Mouse (Mus musculus): Measurements from ENCODE around the gene Olfr1076. TPM values are rescaled to one million over a fixed set of nuclear protein-coding genes. Genes with fewer than 3 reads are reported as not detected.
A peak's percentile ranks its signal among the peaks of the same experiment; 100 is the strongest.
"Not testable (repeated sequence)": the region's sequence is repeated elsewhere in the genome, so short reads cannot be mapped to it uniquely, and the experiment has no call there.

Olfr1076 gene
- polyA plus RNA-seq (2014; fragmentation: Nextera tagmentation; extraction: Ambion mirVana) = not detected in 2 replicates

- DNase-seq (ENCODE audit: low spot score) (no peak), ATAC-seq (ENCODE audit: low read depth) (no peak)
- no peaks in the 10 kb centered on the region for H3K4me1 ChIP-seq (ENCODE audit: control insufficient read depth, insufficient read depth, low read length)
- no peak within 1 kb of the TSS for H3K4me2 ChIP-seq (ENCODE audit: low read depth, low read length)
- H3K9ac ChIP-seq (ENCODE audit: low read depth, low read length) = no peak within 1 kb of the TSS
- no peaks in the 10 kb centered on the region for H3K36me3 ChIP-seq (ENCODE audit: control insufficient read depth, insufficient read depth, low read length)
- no peaks in the 10 kb centered on the region for H3K27me3 ChIP-seq (replicated peaks; ENCODE audit: control insufficient read depth, insufficient read depth, low read length)
- no peak within 1 kb of the TSS for H3K27ac ChIP-seq (replicated peaks; ENCODE audit: low read depth, low read length)
- 93% methylated on average over 1 of the region's 1 CpGs for WGBS
- no peaks in the 10 kb centered on the region for H3K9me3 ChIP-seq (ENCODE audit: control insufficient read depth, low read length)
- no peak within 1 kb of the TSS for H3K4me3 ChIP-seq (ENCODE audit: low read depth, low read length)
Observed at GRCm38 (mm10) chr2:86508161-86508560, at the start of gene Olfr1076. TSS of gene Olfr1076 (plus strand) at chr2:86508461.

- DNase-seq (ENCODE audit: low spot score) (no peak), ATAC-seq (ENCODE audit: low read depth) (no peak)
- H3K27me3 ChIP-seq (replicated peaks; ENCODE audit: control insufficient read depth, insufficient read depth, low read length) = no peaks in the 10 kb centered on the region
- H3K9me3 ChIP-seq (ENCODE audit: control insufficient read depth, low read length) = no peaks in the 10 kb centered on the region
- no peak overlapping the region for H3K4me2 ChIP-seq (ENCODE audit: low read depth, low read length)
- H3K9ac ChIP-seq (ENCODE audit: low read depth, low read length) = no peak overlapping the region
- WGBS = 58% methylated on average over 1 of the region's 1 CpGs
- H3K4me1 ChIP-seq (ENCODE audit: control insufficient read depth, insufficient read depth, low read length) = no peaks in the 10 kb centered on the region
- H3K4me3 ChIP-seq (ENCODE audit: low read depth, low read length) = no peak overlapping the region
- no peak overlapping the region for H3K27ac ChIP-seq (replicated peaks; ENCODE audit: low read depth, low read length)
- no peaks in the 10 kb centered on the region for H3K36me3 ChIP-seq (ENCODE audit: control insufficient read depth, insufficient read depth, low read length)
Observed at GRCm38 (mm10) chr2:86460434-86460833, 47.8 kb upstream of the Olfr1076 start.

- H3K4me1 ChIP-seq (ENCODE audit: control insufficient read depth, insufficient read depth, low read length) = no peaks in the 10 kb centered on the region
- peak overlapping the region; percentile 26; the same call in 1 of the 2 replicates for H3K4me2 ChIP-seq (ENCODE audit: low read depth, low read length)
- H3K27ac ChIP-seq (replicated peaks; ENCODE audit: low read depth, low read length) = no peak overlapping the region
- WGBS = 31% methylated on average over 10 of the region's 10 CpGs
- no peak for ATAC-seq (ENCODE audit: low read depth)
- 0 out of 2 replicates have a peak overlapping the region, but pooled peaks have one; percentile 5 for H3K9ac ChIP-seq (ENCODE audit: low read depth, low read length)
- no peak overlapping the region for H3K4me3 ChIP-seq (ENCODE audit: low read depth, low read length)
- peak; percentile 42 for DNase-seq (ENCODE audit: low spot score)
- no peaks in the 10 kb centered on the region for H3K9me3 ChIP-seq (ENCODE audit: control insufficient read depth, low read length)
- H3K27me3 ChIP-seq (replicated peaks; ENCODE audit: control insufficient read depth, insufficient read depth, low read length) = no peaks in the 10 kb centered on the region
- H3K36me3 ChIP-seq (ENCODE audit: control insufficient read depth, insufficient read depth, low read length) = no peaks in the 10 kb centered on the region
Observed at GRCm38 (mm10) chr2:86464442-86465109, 43.7 kb upstream of the Olfr1076 start.

- Histone ChIP-seq H3K27ac (replicated peaks; ENCODE audit: low read depth, low read length) (no peak within 1 kb of the TSS), H3K9ac (ENCODE audit: low read depth, low read length) (no peak within 1 kb of the TSS), H3K9me3 (ENCODE audit: control insufficient read depth, low read length) (no peaks in the 10 kb centered on the region), H3K4me1 (ENCODE audit: control insufficient read depth, insufficient read depth, low read length) (no peaks in the 10 kb centered on the region), H3K36me3 (ENCODE audit: control insufficient read depth, insufficient read depth, low read length) (no peaks in the 10 kb centered on the region), H3K4me2 (ENCODE audit: low read depth, low read length) (no peak within 1 kb of the TSS), H3K27me3 (replicated peaks; ENCODE audit: control insufficient read depth, insufficient read depth, low read length) (no peaks in the 10 kb centered on the region), H3K4me3 (ENCODE audit: low read depth, low read length) (no peak within 1 kb of the TSS)
- 29% methylated on average over 1 of the region's 1 CpGs for WGBS
- no peak for DNase-seq (ENCODE audit: low spot score)
- no peak for ATAC-seq (ENCODE audit: low read depth)
Observed at GRCm38 (mm10) chr2:86487286-86487685, 21.0 kb upstream of the Olfr1076 start, which contains the start of gene Olfr228. TSS of gene Olfr228 (minus strand) at chr2:86487386.

- no peak for ATAC-seq (ENCODE audit: low read depth)
Observed at GRCm38 (mm10) chr2:86530991-86531390, 22.7 kb downstream of the Olfr1076 start.

GRCm38 (mm10) chr2:86542380-86542779, 34.1 kb downstream of the Olfr1076 start, which contains the start of gene Olfr1079:
TSS of gene Olfr1079 (minus strand) at chr2:86542480.
- no peaks in the 10 kb centered on the region for H3K4me1 ChIP-seq (ENCODE audit: control insufficient read depth, insufficient read depth, low read length)
- 61% methylated on average over 1 of the region's 1 CpGs for whole genome bisulfite sequencing
- no peaks in the 10 kb centered on the region for H3K27me3 ChIP-seq (replicated peaks; ENCODE audit: control insufficient read depth, insufficient read depth, low read length)
- DNase-seq (ENCODE audit: low spot score) (no peak), ATAC-seq (ENCODE audit: low read depth) (no peak)
- no peaks in the 10 kb centered on the region for H3K9me3 ChIP-seq (ENCODE audit: control insufficient read depth, low read length)
- no peak within 1 kb of the TSS for H3K4me2 ChIP-seq (ENCODE audit: low read depth, low read length)
- no peaks in the 10 kb centered on the region for H3K36me3 ChIP-seq (ENCODE audit: control insufficient read depth, insufficient read depth, low read length)
- no peak within 1 kb of the TSS for H3K4me3 ChIP-seq (ENCODE audit: low read depth, low read length)
- no peak within 1 kb of the TSS for H3K27ac ChIP-seq (replicated peaks; ENCODE audit: low read depth, low read length)
- no peak within 1 kb of the TSS for H3K9ac ChIP-seq (ENCODE audit: low read depth, low read length)

More at GRCm38 (mm10) chr2:86530991-86531390, 22.7 kb downstream of the Olfr1076 start:
- DNase-seq (ENCODE audit: low spot score) = no peak
- Histone ChIP-seq H3K27ac (replicated peaks; ENCODE audit: low read depth, low read length) (no peak overlapping the region), H3K4me2 (ENCODE audit: low read depth, low read length) (no peak overlapping the region), H3K36me3 (ENCODE audit: control insufficient read depth, insufficient read depth, low read length) (no peaks in the 10 kb centered on the region), H3K4me1 (ENCODE audit: control insufficient read depth, insufficient read depth, low read length) (no peaks in the 10 kb centered on the region), H3K27me3 (replicated peaks; ENCODE audit: control insufficient read depth, insufficient read depth, low read length) (no peaks in the 10 kb centered on the region), H3K9me3 (ENCODE audit: control insufficient read depth, low read length) (no peaks in the 10 kb centered on the region), H3K9ac (ENCODE audit: low read depth, low read length) (no peak overlapping the region), H3K4me3 (ENCODE audit: low read depth, low read length) (no peak overlapping the region)
- WGBS = 76% methylated on average over 1 of the region's 1 CpGs

GRCm38 (mm10) chr2:86558135-86558534, 49.9 kb downstream of the Olfr1076 start, which contains the start of gene Olfr1080:
TSS of gene Olfr1080 (minus strand) at chr2:86558235.
- not testable (repeated sequence) for H3K9me3 ChIP-seq (ENCODE audit: control insufficient read depth, low read length); H3K27ac ChIP-seq (replicated peaks; ENCODE audit: low read depth, low read length); H3K4me3 ChIP-seq (ENCODE audit: low read depth, low read length); ATAC-seq (ENCODE audit: low read depth); DNase-seq (ENCODE audit: low spot score); H3K4me1 ChIP-seq (ENCODE audit: control insufficient read depth, insufficient read depth, low read length); H3K36me3 ChIP-seq (ENCODE audit: control insufficient read depth, insufficient read depth, low read length); H3K9ac ChIP-seq (ENCODE audit: low read depth, low read length); H3K27me3 ChIP-seq (replicated peaks; ENCODE audit: control insufficient read depth, insufficient read depth, low read length); H3K4me2 ChIP-seq (ENCODE audit: low read depth, low read length)

All from embryonic facial prominence, embryonic 14.5 days (tissue).